Mouse (Mus musculus) forebrain, embryonic 13.5 days (tissue): ENCODE measurements at regions not wholly inside any gene's neighbourhood (a gene's known extent, or its start where the extent isn't known, plus 50 kb on each side); places are given as distances from the start of the nearest gene placed in this dataset.

Experiments
- ATAC-seq: fragments of 200-750 bp; cut with Nextera tagmentation; 2 replicates; pipeline ENCODE4 v1.8.0; 2017
- H3K27ac ChIP-seq: fragments of 300-500 bp; sonication (generic); 2 replicates; pipeline ENCODE4 v1.5.1; 2015; ENCODE audit warnings: inconsistent platforms, mild to moderate bottlenecking, moderate library complexity
- H3K27me3 ChIP-seq: fragments of 300-500 bp; sonication (generic); 2 replicates; pipeline ENCODE4 v1.6.1; 2015; ENCODE audit warnings: mild to moderate bottlenecking, inconsistent platforms
- H3K36me3 ChIP-seq: fragments of 300-500 bp; sonication (generic); 2 replicates; pipeline ENCODE4 v1.6.1; 2015; ENCODE audit warnings: mild to moderate bottlenecking, inconsistent platforms; ENCODE audit not compliant: poor library complexity, severe bottlenecking
- H3K4me1 ChIP-seq: fragments of 300-500 bp; sonication (generic); 2 replicates; pipeline ENCODE4 v1.6.1; 2015; ENCODE audit warnings: inconsistent platforms
- H3K4me2 ChIP-seq: fragments of 300-500 bp; sonication (generic); 2 replicates; pipeline ENCODE4 v1.6.1; 2015; ENCODE audit warnings: inconsistent platforms, mild to moderate bottlenecking, moderate library complexity
- H3K4me3 ChIP-seq: fragments of 300-500 bp; sonication (generic); 2 replicates; pipeline ENCODE4 v1.5.1; 2015; ENCODE audit warnings: mild to moderate bottlenecking, inconsistent platforms
- H3K9ac ChIP-seq: fragments of 300-500 bp; sonication (generic); 2 replicates; pipeline ENCODE4 v1.6.1; 2015; ENCODE audit warnings: mild to moderate bottlenecking, inconsistent platforms
- H3K9me3 ChIP-seq: fragments of 300-500 bp; sonication (generic); replicated peaks from 2 replicates; pipeline ENCODE4 v1.6.1; 2016; ENCODE audit warnings: inconsistent platforms
- WGBS: fragments of 180-500 bp; shearing (Covaris S2); methylation state at CpG from one replicate; pipeline ENCODE4 v1.1.7; 2015; 5-methylcytosine and 5-hydroxymethylcytosine counted together

DNA sequence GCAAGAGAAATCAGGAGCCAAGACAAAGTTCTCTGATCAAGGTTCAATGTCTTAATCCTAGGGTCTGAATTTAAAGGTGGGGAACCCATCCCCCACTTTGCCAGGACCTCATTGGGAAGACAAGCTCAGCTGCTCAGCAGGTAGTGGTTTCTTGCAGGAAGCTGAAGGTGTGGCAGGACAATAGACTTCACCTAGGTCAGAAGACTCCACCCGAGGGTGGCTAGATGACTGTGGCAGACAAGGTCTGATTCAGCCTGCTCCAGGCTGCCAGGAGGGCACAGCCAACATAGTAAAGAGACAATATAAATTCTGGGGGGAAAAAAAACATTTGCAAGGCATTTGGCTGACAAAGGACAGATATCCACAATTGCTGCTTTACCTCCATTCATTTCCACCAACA is 88.3 kb downstream of the Krtap20-2 start:
- no peak overlapping the region for H3K4me3 ChIP-seq
- no peaks in the 10 kb centered on the region for H3K9me3 ChIP-seq
- no peaks in the 10 kb centered on the region for H3K4me1 ChIP-seq
- H3K27ac ChIP-seq: no peak overlapping the region
- no peaks in the 10 kb centered on the region for H3K27me3 ChIP-seq
- no peaks in the 10 kb centered on the region for H3K36me3 ChIP-seq
- WGBS: 63% methylated on average over 1 of the region's 1 CpGs
- no peak overlapping the region for H3K4me2 ChIP-seq
- no peak overlapping the region for H3K9ac ChIP-seq
- ATAC-seq: no peak

DNA sequence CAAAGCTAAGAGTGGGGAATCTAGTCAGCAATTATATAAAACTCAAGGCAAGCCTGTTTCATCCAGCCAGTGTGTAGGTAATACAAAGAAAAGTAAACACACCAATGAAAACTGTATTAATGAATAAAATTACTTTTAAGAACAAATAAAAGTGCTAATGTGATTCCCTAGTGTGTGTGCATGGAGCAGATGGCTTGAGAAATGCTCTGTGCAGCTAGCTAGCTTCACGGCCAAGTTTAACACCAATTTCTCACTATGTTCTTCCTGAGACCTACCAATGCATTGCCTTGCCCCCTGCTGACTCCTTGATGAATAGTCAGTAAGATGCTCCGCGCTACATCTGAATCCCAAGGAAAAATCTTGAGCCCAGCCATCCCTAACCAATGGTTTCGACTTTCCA is 91.0 kb downstream of the Krtap20-2 start:
- Histone ChIP-seq H3K27ac (no peak overlapping the region), H3K36me3 (no peaks in the 10 kb centered on the region), H3K4me1 (0 out of 2 replicates have a peak, but pooled peaks cover 3% of the 10 kb centered on the region), H3K4me3 (no peak overlapping the region), H3K27me3 (no peaks in the 10 kb centered on the region), H3K9me3 (no peaks in the 10 kb centered on the region), H3K9ac (no peak overlapping the region), H3K4me2 (no peak overlapping the region)
- ATAC-seq: peak; percentile 69
- WGBS: 88% methylated on average over 4 of the region's 4 CpGs
